Mouse (Mus musculus): ENCODE results near the gene Gm49369.

- TF ChIP-seq CTCF (IDR thresholded peaks at IDR 0.05; ENCODE audit: low read depth, low read length) (no peak), EP300 (IDR thresholded peaks at IDR 0.05; ENCODE audit: insufficient read depth, low read depth, low read length) (no peak)
Measured at GRCm38 (mm10) chr7:142363107-142363506, 19.4 kb downstream of the Gm49369 start.
